Mouse (Mus musculus): ENCODE results near the gene Ate1. TPM values are rescaled to one million over a fixed set of nuclear protein-coding genes. Genes with fewer than 3 reads are reported as not detected.
"Not testable (repeated sequence)": the region's sequence is repeated elsewhere in the genome, so short reads cannot be mapped to it uniquely, and the experiment has no call there.

Ate1 gene
- polyA plus RNA-seq, 1 experiment from 2014 or later = 76.1 TPM

GRCm38 (mm10) chr7:130518213-130519095 lies 1.7 kb downstream of the Ate1 start:
- peak overlapping the region; percentile 67 for H3K4me3 ChIP-seq (ENCODE audit: low read depth, low read length)
- H3K4me1 ChIP-seq (replicated peaks; ENCODE audit: control insufficient read depth, insufficient read depth, low read length) = no peaks in the 10 kb centered on the region
- H3K36me3 ChIP-seq (ENCODE audit: control insufficient read depth, insufficient read depth, low read length) = no peaks in the 10 kb centered on the region
- 47% methylated on average over 26 of the region's 26 CpGs for WGBS
- H3K27me3 ChIP-seq (ENCODE audit: control insufficient read depth, insufficient read depth, low read length) = no peaks in the 10 kb centered on the region
- peak overlapping the region; percentile 76 for H3K9ac ChIP-seq (ENCODE audit: low read depth, low read length)
- ATAC-seq (ENCODE audit: low FRiP score) (no peak), DNase-seq (ENCODE audit: low spot score) (peak; percentile 14)
- peak overlapping the region; percentile 56 for H3K4me2 ChIP-seq (replicated peaks; ENCODE audit: low read depth, low read length)
- no peaks in the 10 kb centered on the region for H3K9me3 ChIP-seq (ENCODE audit: control insufficient read depth, low read length)
- H3K27ac ChIP-seq (ENCODE audit: low read depth, low read length) = peak overlapping the region; percentile 92

DNA sequence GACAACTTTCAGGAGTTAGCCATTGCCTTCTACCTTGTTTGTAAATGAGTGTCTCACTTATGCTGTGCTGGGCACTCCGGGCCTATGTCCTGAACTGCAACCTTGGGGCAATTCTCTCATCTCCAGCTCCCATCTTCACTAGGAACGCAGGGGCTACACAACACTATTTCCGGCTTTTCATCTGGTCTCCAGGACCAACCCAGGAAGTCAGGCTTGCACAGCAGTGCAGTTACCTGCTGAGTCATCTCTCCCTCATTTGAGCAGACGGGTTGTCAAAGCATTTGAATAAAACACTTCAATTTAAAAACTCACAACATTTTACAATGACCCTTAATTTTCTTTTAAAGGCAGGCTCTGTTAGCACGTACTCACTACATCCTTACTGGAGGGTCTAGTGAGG lies 9.9 kb downstream of the Ate1 start:
- no peak overlapping the region for H3K4me2 ChIP-seq (replicated peaks; ENCODE audit: low read depth, low read length)
- H3K9ac ChIP-seq (ENCODE audit: low read depth, low read length) = no peak overlapping the region
- WGBS = 94% methylated on average over 5 of the region's 5 CpGs
- 0 out of 2 replicates have a peak, but pooled peaks cover 3% of the 10 kb centered on the region for H3K36me3 ChIP-seq (ENCODE audit: control insufficient read depth, insufficient read depth, low read length)
- H3K27me3 ChIP-seq (ENCODE audit: control insufficient read depth, insufficient read depth, low read length) = no peaks in the 10 kb centered on the region
- no peaks in the 10 kb centered on the region for H3K9me3 ChIP-seq (ENCODE audit: control insufficient read depth, low read length)
- ATAC-seq (ENCODE audit: low FRiP score) = no peak
- H3K4me1 ChIP-seq (replicated peaks; ENCODE audit: control insufficient read depth, insufficient read depth, low read length) = no peaks in the 10 kb centered on the region
- H3K4me3 ChIP-seq (ENCODE audit: low read depth, low read length) = no peak overlapping the region
- DNase-seq (ENCODE audit: low spot score) = no peak
- H3K27ac ChIP-seq (ENCODE audit: low read depth, low read length) = no peak overlapping the region

- Histone ChIP-seq H3K27ac (ENCODE audit: low read depth, low read length) (no peak overlapping the region), H3K36me3 (ENCODE audit: control insufficient read depth, insufficient read depth, low read length) (peaks cover 3% of the 10 kb centered on the region; the same call in 1 of the 2 replicates)
- WGBS = 96% methylated on average over 5 of the region's 5 CpGs
Measured at GRCm38 (mm10) chr7:130503006-130503405, 17.2 kb downstream of the Ate1 start.

GRCm38 (mm10) chr7:130501499-130501898 lies 18.7 kb downstream of the Ate1 start:
- Histone ChIP-seq H3K9ac (ENCODE audit: low read depth, low read length) (no peak overlapping the region), H3K9me3 (ENCODE audit: control insufficient read depth, low read length) (no peaks in the 10 kb centered on the region), H3K4me2 (replicated peaks; ENCODE audit: low read depth, low read length) (no peak overlapping the region), H3K27ac (ENCODE audit: low read depth, low read length) (no peak overlapping the region), H3K4me3 (ENCODE audit: low read depth, low read length) (no peak overlapping the region), H3K36me3 (ENCODE audit: control insufficient read depth, insufficient read depth, low read length) (peaks cover 3% of the 10 kb centered on the region; the same call in 1 of the 2 replicates), H3K4me1 (replicated peaks; ENCODE audit: control insufficient read depth, insufficient read depth, low read length) (no peaks in the 10 kb centered on the region), H3K27me3 (ENCODE audit: control insufficient read depth, insufficient read depth, low read length) (no peaks in the 10 kb centered on the region)
- DNase-seq (ENCODE audit: low spot score) = no peak
- no peak for ATAC-seq (ENCODE audit: low FRiP score)
- 93% methylated on average over 1 of the region's 1 CpGs for WGBS

More at GRCm38 (mm10) chr7:130503006-130503405, 17.2 kb downstream of the Ate1 start:
- DNase-seq (ENCODE audit: low spot score) (no peak), ATAC-seq (ENCODE audit: low FRiP score) (no peak)
- Histone ChIP-seq H3K27me3 (ENCODE audit: control insufficient read depth, insufficient read depth, low read length) (no peaks in the 10 kb centered on the region), H3K9ac (ENCODE audit: low read depth, low read length) (no peak overlapping the region), H3K9me3 (ENCODE audit: control insufficient read depth, low read length) (no peaks in the 10 kb centered on the region), H3K4me3 (ENCODE audit: low read depth, low read length) (no peak overlapping the region), H3K4me1 (replicated peaks; ENCODE audit: control insufficient read depth, insufficient read depth, low read length) (no peaks in the 10 kb centered on the region), H3K4me2 (replicated peaks; ENCODE audit: low read depth, low read length) (no peak overlapping the region)

GRCm38 (mm10) chr7:130493346-130493745 lies 26.8 kb downstream of the Ate1 start:
- Histone ChIP-seq H3K9ac (ENCODE audit: low read depth, low read length) (no peak overlapping the region), H3K27me3 (ENCODE audit: control insufficient read depth, insufficient read depth, low read length) (no peaks in the 10 kb centered on the region), H3K4me2 (replicated peaks; ENCODE audit: low read depth, low read length) (no peak overlapping the region), H3K27ac (ENCODE audit: low read depth, low read length) (no peak overlapping the region), H3K4me1 (replicated peaks; ENCODE audit: control insufficient read depth, insufficient read depth, low read length) (no peaks in the 10 kb centered on the region), H3K36me3 (ENCODE audit: control insufficient read depth, insufficient read depth, low read length) (no peaks in the 10 kb centered on the region), H3K9me3 (ENCODE audit: control insufficient read depth, low read length) (no peaks in the 10 kb centered on the region), H3K4me3 (ENCODE audit: low read depth, low read length) (no peak overlapping the region)
- WGBS = 89% methylated on average over 3 of the region's 3 CpGs
- ATAC-seq (ENCODE audit: low FRiP score) (no peak), DNase-seq (ENCODE audit: low spot score) (no peak)

DNA sequence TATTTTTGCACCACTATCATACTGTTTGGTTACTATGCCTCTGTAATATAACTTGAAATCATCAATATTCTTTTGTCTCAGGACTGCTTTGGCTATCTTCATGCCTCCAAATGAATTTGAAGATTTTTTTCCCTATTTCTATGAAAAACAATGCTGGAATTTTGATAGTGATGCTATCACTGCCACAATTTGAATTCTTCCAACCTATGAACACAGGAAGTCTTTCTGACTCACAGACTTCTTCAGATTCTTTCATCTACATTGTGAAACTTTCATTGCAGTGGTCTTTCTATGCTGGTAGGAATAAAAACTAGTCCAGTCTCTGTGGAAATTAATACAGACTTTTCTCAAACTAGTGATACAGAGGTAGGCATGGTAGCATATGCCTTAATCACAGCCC lies 28.1 kb downstream of the Ate1 start:
- H3K36me3 ChIP-seq (ENCODE audit: control insufficient read depth, insufficient read depth, low read length) = no peaks in the 10 kb centered on the region
- H3K4me3 ChIP-seq (ENCODE audit: low read depth, low read length) = no peak overlapping the region
- no peak overlapping the region for H3K4me2 ChIP-seq (replicated peaks; ENCODE audit: low read depth, low read length)
- H3K27me3 ChIP-seq (ENCODE audit: control insufficient read depth, insufficient read depth, low read length) = no peaks in the 10 kb centered on the region
- DNase-seq (ENCODE audit: low spot score) (no peak), ATAC-seq (ENCODE audit: low FRiP score) (no peak)
- no peak overlapping the region for H3K27ac ChIP-seq (ENCODE audit: low read depth, low read length)
- H3K4me1 ChIP-seq (replicated peaks; ENCODE audit: control insufficient read depth, insufficient read depth, low read length) = no peaks in the 10 kb centered on the region
- no peak overlapping the region for H3K9ac ChIP-seq (ENCODE audit: low read depth, low read length)
- no peaks in the 10 kb centered on the region for H3K9me3 ChIP-seq (ENCODE audit: control insufficient read depth, low read length)

GRCm38 (mm10) chr7:130479003-130479402 lies 41.2 kb downstream of the Ate1 start:
- not testable (repeated sequence) for H3K4me2 ChIP-seq (replicated peaks; ENCODE audit: low read depth, low read length); H3K27ac ChIP-seq (ENCODE audit: low read depth, low read length); DNase-seq (ENCODE audit: low spot score); H3K9me3 ChIP-seq (ENCODE audit: control insufficient read depth, low read length); ATAC-seq (ENCODE audit: low FRiP score); H3K4me3 ChIP-seq (ENCODE audit: low read depth, low read length); H3K36me3 ChIP-seq (ENCODE audit: control insufficient read depth, insufficient read depth, low read length); H3K27me3 ChIP-seq (ENCODE audit: control insufficient read depth, insufficient read depth, low read length); H3K4me1 ChIP-seq (replicated peaks; ENCODE audit: control insufficient read depth, insufficient read depth, low read length); H3K9ac ChIP-seq (ENCODE audit: low read depth, low read length)
- WGBS = 87% methylated on average over 3 of the region's 3 CpGs

- Histone ChIP-seq H3K9me3 (ENCODE audit: control insufficient read depth, low read length) (no peaks in the 10 kb centered on the region), H3K4me1 (replicated peaks; ENCODE audit: control insufficient read depth, insufficient read depth, low read length) (peaks cover 6% of the 10 kb centered on the region; the same call in 1 of the 2 replicates), H3K27me3 (ENCODE audit: control insufficient read depth, insufficient read depth, low read length) (no peaks in the 10 kb centered on the region), H3K36me3 (ENCODE audit: control insufficient read depth, insufficient read depth, low read length) (0 out of 2 replicates have a peak, but pooled peaks cover 3% of the 10 kb centered on the region), H3K9ac (ENCODE audit: low read depth, low read length) (no peak overlapping the region), H3K4me3 (ENCODE audit: low read depth, low read length) (no peak overlapping the region), H3K4me2 (replicated peaks; ENCODE audit: low read depth, low read length) (no peak overlapping the region), H3K27ac (ENCODE audit: low read depth, low read length) (no peak overlapping the region)
- peak; percentile 72 for DNase-seq (ENCODE audit: low spot score)
- no peak for ATAC-seq (ENCODE audit: low FRiP score)
- WGBS = 61% methylated on average over 2 of the region's 2 CpGs
Measured at GRCm38 (mm10) chr7:130475970-130476369, 44.2 kb downstream of the Ate1 start.

DNA sequence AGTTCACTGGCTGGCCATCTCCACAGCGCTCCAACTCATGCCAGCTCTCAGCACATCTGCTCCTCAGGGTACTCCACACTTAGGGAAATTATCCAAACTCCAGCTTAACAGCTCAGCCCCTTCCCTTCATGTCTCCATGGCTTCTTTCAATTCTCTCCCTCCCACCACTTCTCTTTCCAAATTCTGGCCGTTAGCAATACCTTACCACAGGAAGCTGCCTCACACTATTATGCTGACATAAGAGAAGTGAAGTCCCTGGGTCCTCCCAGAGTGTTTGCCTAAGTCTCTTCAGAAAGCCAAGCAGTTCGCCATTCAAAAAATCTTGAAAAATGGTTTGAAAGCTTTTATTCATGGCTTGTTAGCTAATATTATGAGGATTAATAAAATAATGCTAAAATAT lies 46.3 kb downstream of the Ate1 start:
- DNase-seq (ENCODE audit: low spot score) = no peak
- H3K27ac ChIP-seq (ENCODE audit: low read depth, low read length) = no peak overlapping the region
- no peak for ATAC-seq (ENCODE audit: low FRiP score)

More for the DNA sequence above, 46.3 kb downstream of the Ate1 start:
- Histone ChIP-seq H3K9me3 (ENCODE audit: control insufficient read depth, low read length) (no peaks in the 10 kb centered on the region), H3K4me2 (replicated peaks; ENCODE audit: low read depth, low read length) (no peak overlapping the region), H3K4me3 (ENCODE audit: low read depth, low read length) (no peak overlapping the region), H3K9ac (ENCODE audit: low read depth, low read length) (no peak overlapping the region), H3K4me1 (replicated peaks; ENCODE audit: control insufficient read depth, insufficient read depth, low read length) (peaks cover 6% of the 10 kb centered on the region; the same call in 1 of the 2 replicates), H3K27me3 (ENCODE audit: control insufficient read depth, insufficient read depth, low read length) (no peaks in the 10 kb centered on the region), H3K36me3 (ENCODE audit: control insufficient read depth, insufficient read depth, low read length) (no peaks in the 10 kb centered on the region)
- WGBS = 63% methylated on average over 3 of the region's 3 CpGs

All from hindbrain, embryonic 11.5 days (tissue).